Mouse (Mus musculus): ENCODE results near the gene Adck2. TPM values are rescaled to one million over a fixed set of nuclear protein-coding genes. Genes with fewer than 3 reads are reported as not detected.

Adck2 gene
- total RNA-seq, 1 experiment: 11.4 TPM

DNA sequence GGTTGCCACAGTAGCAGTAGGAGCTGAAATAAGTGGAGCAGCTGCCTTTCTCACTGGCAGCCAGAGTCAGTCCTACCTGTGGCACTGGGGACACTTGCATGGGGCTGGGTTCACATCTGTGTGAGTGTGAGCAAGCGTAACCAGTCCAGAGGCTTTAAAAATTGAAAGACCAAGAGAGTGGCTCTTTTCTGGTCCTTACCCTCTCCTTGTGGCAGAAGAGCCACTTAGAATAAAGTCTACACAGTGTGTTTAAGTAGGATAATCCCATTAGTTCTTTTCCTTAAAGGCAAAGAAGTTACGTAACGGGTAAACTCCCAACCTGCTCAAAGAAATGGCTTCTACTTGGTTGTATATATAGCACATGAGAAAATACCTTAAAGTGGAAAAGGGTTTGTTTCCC, 27.2 kb downstream of the Adck2 start:
- Histone ChIP-seq H3K4me1 (ENCODE audit: control insufficient read depth in 2 of 2, insufficient read depth in 2 of 2, low read length in 2 of 2, poor library complexity in 1 of 2) (no peaks in the 10 kb centered on the region), H3K4me3 (ENCODE audit: insufficient read depth in 1 of 2, low read depth in 1 of 2, low read length in 2 of 2, poor library complexity in 1 of 2, severe bottlenecking in 1 of 2) (no peak overlapping the region), H3K9ac (ENCODE audit: insufficient read depth, low read depth, low read length, poor library complexity, severe bottlenecking) (no peak overlapping the region), H3K27ac (ENCODE audit: insufficient read depth, low read depth, low read length, poor library complexity, severe bottlenecking) (no peak overlapping the region), H3K36me3 (ENCODE audit: control insufficient read depth, insufficient read depth, low read length, poor library complexity, severe bottlenecking) (peaks cover 22% of the 10 kb centered on the region), H3K9me3 (ENCODE audit: control insufficient read depth, insufficient read depth, low read depth, low read length) (no peaks in the 10 kb centered on the region)
- in situ Hi-C loops (cut with MboI; ENCODE audit: low sequenced_read_pairs in 2 of 2, unreplicated experiment in 2 of 2): no loop called here
- no peak for DNase-seq (ENCODE audit: low read depth, low spot score)
- no peak for TF ChIP-seq MAFK (IDR thresholded peaks at IDR 0.05; ENCODE audit: insufficient read depth, low read depth, low read length)
- no peak for TF ChIP-seq HCFC1 (IDR thresholded peaks at IDR 0.05; ENCODE audit: borderline replicate concordance, insufficient read depth, low read length)
- TF ChIP-seq CHD2 (IDR thresholded peaks at IDR 0.05; ENCODE audit: low read depth, low read length): no peak
- no peak for TF ChIP-seq ZNF384 (IDR thresholded peaks at IDR 0.05; ENCODE audit: low read depth, low read length)
- no peak for TF ChIP-seq ZC3H11A (IDR thresholded peaks at IDR 0.05; ENCODE audit: borderline replicate concordance, low read depth, low read length)

DNA sequence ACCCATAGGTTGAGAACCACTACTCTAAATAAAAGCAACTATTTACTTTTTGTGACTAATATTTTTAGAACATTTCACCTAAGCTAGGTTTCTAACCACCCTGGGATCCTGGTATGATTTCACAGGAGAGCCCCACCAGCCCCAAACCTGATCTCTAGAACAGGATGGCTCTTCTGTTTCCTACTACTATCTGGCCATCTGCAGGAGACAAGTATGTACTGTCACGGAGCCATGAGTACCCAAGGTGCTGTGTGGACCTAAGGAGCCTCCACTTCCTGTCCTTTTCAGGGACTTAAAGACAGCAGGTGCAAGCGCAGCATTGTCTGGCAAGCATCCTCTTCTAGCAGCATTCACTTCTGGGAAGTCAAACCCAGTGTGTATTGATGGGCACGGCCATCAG, 28.2 kb downstream of the Adck2 start:
- H3K36me3 ChIP-seq (ENCODE audit: control insufficient read depth, insufficient read depth, low read length, poor library complexity, severe bottlenecking): peaks cover 22% of the 10 kb centered on the region
- no peaks in the 10 kb centered on the region for H3K9me3 ChIP-seq (ENCODE audit: control insufficient read depth, insufficient read depth, low read depth, low read length)
- H3K4me1 ChIP-seq (ENCODE audit: control insufficient read depth in 2 of 2, insufficient read depth in 2 of 2, low read length in 2 of 2, poor library complexity in 1 of 2): no peaks in the 10 kb centered on the region
- no peak overlapping the region for H3K27ac ChIP-seq (ENCODE audit: insufficient read depth, low read depth, low read length, poor library complexity, severe bottlenecking)
- no peak overlapping the region for H3K4me3 ChIP-seq (ENCODE audit: insufficient read depth in 1 of 2, low read depth in 1 of 2, low read length in 2 of 2, poor library complexity in 1 of 2, severe bottlenecking in 1 of 2)
- in situ Hi-C loops (cut with MboI; ENCODE audit: low sequenced_read_pairs in 2 of 2, unreplicated experiment in 2 of 2): no loop called here
- H3K9ac ChIP-seq (ENCODE audit: insufficient read depth, low read depth, low read length, poor library complexity, severe bottlenecking): no peak overlapping the region
- TF ChIP-seq ZC3H11A (IDR thresholded peaks at IDR 0.05; ENCODE audit: borderline replicate concordance, low read depth, low read length) (no peak), MAFK (IDR thresholded peaks at IDR 0.05; ENCODE audit: insufficient read depth, low read depth, low read length) (no peak), ZNF384 (IDR thresholded peaks at IDR 0.05; ENCODE audit: low read depth, low read length) (no peak), HCFC1 (IDR thresholded peaks at IDR 0.05; ENCODE audit: borderline replicate concordance, insufficient read depth, low read length) (no peak), CHD2 (IDR thresholded peaks at IDR 0.05; ENCODE audit: low read depth, low read length) (no peak)
- DNase-seq (ENCODE audit: low read depth, low spot score): no peak

DNA sequence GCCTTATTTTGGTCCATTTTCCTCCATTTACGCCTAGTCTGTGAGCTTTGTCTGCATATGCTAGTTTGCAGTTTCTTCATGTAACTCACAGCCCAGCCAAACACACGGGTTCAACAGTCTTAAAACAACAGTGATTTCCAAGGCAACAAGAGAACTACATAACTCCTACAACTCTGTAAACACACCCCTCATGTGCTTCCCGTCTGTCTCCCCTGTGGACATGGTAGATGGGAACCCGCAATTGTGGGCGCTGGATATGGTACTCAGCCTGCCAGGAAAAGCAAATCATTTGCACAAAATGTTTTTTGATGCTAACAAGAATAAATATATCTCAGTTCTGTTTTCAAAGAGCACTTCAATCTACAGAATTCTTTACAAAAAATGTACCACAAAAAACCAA, 30.9 kb downstream of the Adck2 start:
- Histone ChIP-seq H3K27ac (ENCODE audit: insufficient read depth, low read depth, low read length, poor library complexity, severe bottlenecking) (no peak overlapping the region), H3K9me3 (ENCODE audit: control insufficient read depth, insufficient read depth, low read depth, low read length) (no peaks in the 10 kb centered on the region), H3K4me3 (ENCODE audit: insufficient read depth in 1 of 2, low read depth in 1 of 2, low read length in 2 of 2, poor library complexity in 1 of 2, severe bottlenecking in 1 of 2) (no peak overlapping the region), H3K4me1 (ENCODE audit: control insufficient read depth in 2 of 2, insufficient read depth in 2 of 2, low read length in 2 of 2, poor library complexity in 1 of 2) (no peaks in the 10 kb centered on the region), H3K36me3 (ENCODE audit: control insufficient read depth, insufficient read depth, low read length, poor library complexity, severe bottlenecking) (peaks cover 11% of the 10 kb centered on the region), H3K9ac (ENCODE audit: insufficient read depth, low read depth, low read length, poor library complexity, severe bottlenecking) (no peak overlapping the region)
- TF ChIP-seq ZNF384 (IDR thresholded peaks at IDR 0.05; ENCODE audit: low read depth, low read length): no peak
- in situ Hi-C loops (cut with MboI; ENCODE audit: low sequenced_read_pairs in 2 of 2, unreplicated experiment in 2 of 2): no loop called here
- no peak for DNase-seq (ENCODE audit: low read depth, low spot score)

DNA sequence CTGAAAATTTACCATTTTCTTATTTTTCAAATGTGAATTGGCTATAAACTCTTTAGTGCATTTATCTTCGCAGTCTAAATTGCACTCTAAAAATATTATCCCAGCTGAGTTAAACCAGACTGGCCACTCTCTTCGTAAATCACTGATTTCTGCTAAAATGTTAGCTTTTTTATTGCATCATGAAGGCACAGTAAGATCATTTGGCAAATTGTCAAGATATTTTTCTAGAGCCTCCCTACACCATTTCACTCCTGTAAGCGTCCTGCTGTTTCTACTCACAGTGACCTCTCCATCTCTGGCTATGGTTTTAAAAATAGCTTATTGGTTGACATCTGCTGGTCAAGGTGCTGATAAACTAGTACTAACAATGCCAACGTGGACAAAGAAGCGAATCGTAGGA, 32.4 kb downstream of the Adck2 start:
- in situ Hi-C loops (cut with MboI; ENCODE audit: low sequenced_read_pairs in 2 of 2, unreplicated experiment in 2 of 2): no loop called here
- no peak overlapping the region for H3K27ac ChIP-seq (ENCODE audit: insufficient read depth, low read depth, low read length, poor library complexity, severe bottlenecking)
- no peaks in the 10 kb centered on the region for H3K4me1 ChIP-seq (ENCODE audit: control insufficient read depth in 2 of 2, insufficient read depth in 2 of 2, low read length in 2 of 2, poor library complexity in 1 of 2)
- no peaks in the 10 kb centered on the region for H3K9me3 ChIP-seq (ENCODE audit: control insufficient read depth, insufficient read depth, low read depth, low read length)
- no peak overlapping the region for H3K4me3 ChIP-seq (ENCODE audit: insufficient read depth in 1 of 2, low read depth in 1 of 2, low read length in 2 of 2, poor library complexity in 1 of 2, severe bottlenecking in 1 of 2)
- TF ChIP-seq MAFK (IDR thresholded peaks at IDR 0.05; ENCODE audit: insufficient read depth, low read depth, low read length): no peak
- no peak for TF ChIP-seq ZC3H11A (IDR thresholded peaks at IDR 0.05; ENCODE audit: borderline replicate concordance, low read depth, low read length)
- no peak for TF ChIP-seq CHD2 (IDR thresholded peaks at IDR 0.05; ENCODE audit: low read depth, low read length)
- TF ChIP-seq HCFC1 (IDR thresholded peaks at IDR 0.05; ENCODE audit: borderline replicate concordance, insufficient read depth, low read length): no peak
- no peak for TF ChIP-seq ZNF384 (IDR thresholded peaks at IDR 0.05; ENCODE audit: low read depth, low read length)
- H3K36me3 ChIP-seq (ENCODE audit: control insufficient read depth, insufficient read depth, low read length, poor library complexity, severe bottlenecking): peaks cover 12% of the 10 kb centered on the region
- no peak overlapping the region for H3K9ac ChIP-seq (ENCODE audit: insufficient read depth, low read depth, low read length, poor library complexity, severe bottlenecking)
- no peak for DNase-seq (ENCODE audit: low read depth, low spot score)

DNA sequence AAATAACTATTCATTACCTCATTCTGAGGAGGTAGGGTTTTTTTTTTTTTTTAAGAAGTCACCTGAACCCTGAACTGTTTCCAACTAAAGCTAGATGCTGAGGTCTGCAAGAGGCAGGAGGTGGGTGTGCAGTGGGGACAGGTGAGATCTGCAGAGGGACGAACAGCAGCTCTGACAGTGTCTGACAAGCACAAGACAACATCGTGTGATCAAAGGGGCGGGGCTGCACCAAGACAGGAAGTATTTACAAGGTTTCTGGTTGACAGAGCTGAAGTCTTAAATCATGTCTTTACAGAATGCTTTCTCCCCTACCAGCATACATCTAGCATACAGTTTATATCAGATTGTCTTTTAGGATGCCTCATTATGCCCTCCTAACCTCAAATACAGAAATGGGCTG, 33.2 kb downstream of the Adck2 start:
- no peak for TF ChIP-seq MAFK (IDR thresholded peaks at IDR 0.05; ENCODE audit: insufficient read depth, low read depth, low read length)
- no peak for TF ChIP-seq HCFC1 (IDR thresholded peaks at IDR 0.05; ENCODE audit: borderline replicate concordance, insufficient read depth, low read length)
- no peak for TF ChIP-seq CHD2 (IDR thresholded peaks at IDR 0.05; ENCODE audit: low read depth, low read length)
- no peaks in the 10 kb centered on the region for H3K4me1 ChIP-seq (ENCODE audit: control insufficient read depth in 2 of 2, insufficient read depth in 2 of 2, low read length in 2 of 2, poor library complexity in 1 of 2)
- no peak overlapping the region for H3K9ac ChIP-seq (ENCODE audit: insufficient read depth, low read depth, low read length, poor library complexity, severe bottlenecking)
- DNase-seq (ENCODE audit: low read depth, low spot score): no peak
- H3K4me3 ChIP-seq (ENCODE audit: insufficient read depth in 1 of 2, low read depth in 1 of 2, low read length in 2 of 2, poor library complexity in 1 of 2, severe bottlenecking in 1 of 2): no peak overlapping the region
- no peaks in the 10 kb centered on the region for H3K9me3 ChIP-seq (ENCODE audit: control insufficient read depth, insufficient read depth, low read depth, low read length)
- H3K27ac ChIP-seq (ENCODE audit: insufficient read depth, low read depth, low read length, poor library complexity, severe bottlenecking): no peak overlapping the region
- H3K36me3 ChIP-seq (ENCODE audit: control insufficient read depth, insufficient read depth, low read length, poor library complexity, severe bottlenecking): peaks cover 11% of the 10 kb centered on the region
- in situ Hi-C loops (cut with MboI; ENCODE audit: low sequenced_read_pairs in 2 of 2, unreplicated experiment in 2 of 2): no loop called here

Measured in ES-E14 (cell line).